Mouse (Mus musculus) hindbrain, embryonic 10.5 days (tissue): ENCODE results near the gene Snx6. TPM values are rescaled to one million over a fixed set of nuclear protein-coding genes. Genes with fewer than 3 reads are reported as not detected.
"Not testable (repeated sequence)": the region's sequence is repeated elsewhere in the genome, so short reads cannot be mapped to it uniquely, and the experiment has no call there.

Experiments used
- DNase-seq: peaks from one replicate; pipeline ENCODE4 v3.0.0-alpha.2; 2017; ENCODE audit warnings: low spot score
- H3K27ac ChIP-seq: fragments of 300-500 bp; sonication (generic); 2 replicates; pipeline ENCODE4 v1.5.1; 2016; ENCODE audit warnings: mild to moderate bottlenecking, moderate library complexity
- H3K27me3 ChIP-seq: fragments of 300-500 bp; sonication (generic); 2 replicates; pipeline ENCODE4 v1.6.1; 2016; ENCODE audit warnings: mild to moderate bottlenecking; ENCODE audit not compliant: poor library complexity, insufficient read depth, severe bottlenecking
- H3K36me3 ChIP-seq: fragments of 300-500 bp; sonication (generic); 2 replicates; pipeline ENCODE4 v1.6.1; 2016; ENCODE audit warnings: mild to moderate bottlenecking, moderate library complexity
- H3K4me1 ChIP-seq: fragments of 300-500 bp; sonication (generic); replicated peaks from 2 replicates; pipeline ENCODE4 v1.6.1; 2016; ENCODE audit warnings: mild to moderate bottlenecking
- H3K4me3 ChIP-seq: fragments of 300-500 bp; sonication (generic); 2 replicates; pipeline ENCODE4 v1.5.1; 2016; ENCODE audit warnings: mild to moderate bottlenecking, moderate library complexity
- H3K9me3 ChIP-seq: fragments of 300-500 bp; sonication (generic); 2 replicates; pipeline ENCODE4 v1.6.1; 2016; ENCODE audit warnings: mild to moderate bottlenecking, moderate library complexity
- WGBS: fragments of 180-500 bp; shearing (Covaris S2); methylation state at CpG from one replicate; pipeline ENCODE4 v1.1.7; 2016; 5-methylcytosine and 5-hydroxymethylcytosine counted together
- polyA plus RNA-seq: library from polyadenylated mRNA; unstranded; fragments of >200 nt; fragmentation: Nextera tagmentation; extraction: Ambion mirVana; gene quantifications from 2 replicates; pipeline ENCODE4 v1.2.1, GENCODE M21; 2016

Gene Snx6
- polyA plus RNA-seq, 1 experiment from 2014 or later, result 182 TPM

DNA sequence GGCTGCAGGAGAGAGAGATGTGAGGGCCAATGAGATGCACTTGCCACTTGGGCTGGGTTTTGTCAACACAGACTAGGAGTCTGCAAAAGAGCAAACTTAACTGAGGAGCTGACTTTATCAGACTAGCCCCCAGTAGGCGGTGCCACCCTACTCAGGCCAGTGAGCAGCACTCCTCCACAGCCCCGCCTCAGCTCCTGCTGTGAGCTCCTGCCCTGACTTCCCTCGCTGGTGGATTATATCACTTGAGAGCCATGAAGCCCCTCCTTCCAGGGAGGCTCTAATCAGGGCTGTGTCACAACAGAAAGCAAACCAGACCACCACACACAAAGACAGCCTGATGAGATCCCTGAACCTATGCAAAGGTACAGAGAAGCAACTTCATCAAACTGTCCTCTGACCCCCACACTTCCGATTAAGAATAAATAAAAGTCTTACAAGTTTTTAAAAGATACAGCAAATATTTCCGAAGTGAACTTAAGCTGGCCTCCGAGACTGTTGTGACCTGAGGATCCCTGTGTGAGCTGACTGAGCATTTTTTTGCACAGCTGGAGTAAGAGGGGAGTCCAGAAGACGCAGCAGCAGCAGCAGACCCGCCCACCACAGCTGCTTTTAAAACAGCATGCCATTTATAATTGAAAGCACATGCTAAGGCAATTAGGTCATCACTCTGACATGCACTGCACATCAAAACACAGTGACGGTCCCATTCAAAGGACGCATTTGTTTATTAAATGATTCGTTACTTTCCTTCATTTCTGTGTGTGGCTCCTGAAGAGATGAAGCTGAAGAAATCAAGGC, 6.0 kb downstream of the Snx6 start:
- Histone ChIP-seq H3K36me3 (peaks cover 48% of the 10 kb centered on the region), H3K4me1 (peaks cover 40% of the 10 kb centered on the region), H3K9me3 (no peaks in the 10 kb centered on the region), H3K27me3 (no peaks in the 10 kb centered on the region), H3K27ac (0 out of 2 replicates have a peak overlapping the region, but pooled peaks have one; percentile 40), H3K4me3 (peak overlapping the region; percentile 25; the same call in 1 of the 2 replicates)
- peak; percentile 37 for DNase-seq
- WGBS, result 22% methylated on average over 11 of the region's 11 CpGs

DNA sequence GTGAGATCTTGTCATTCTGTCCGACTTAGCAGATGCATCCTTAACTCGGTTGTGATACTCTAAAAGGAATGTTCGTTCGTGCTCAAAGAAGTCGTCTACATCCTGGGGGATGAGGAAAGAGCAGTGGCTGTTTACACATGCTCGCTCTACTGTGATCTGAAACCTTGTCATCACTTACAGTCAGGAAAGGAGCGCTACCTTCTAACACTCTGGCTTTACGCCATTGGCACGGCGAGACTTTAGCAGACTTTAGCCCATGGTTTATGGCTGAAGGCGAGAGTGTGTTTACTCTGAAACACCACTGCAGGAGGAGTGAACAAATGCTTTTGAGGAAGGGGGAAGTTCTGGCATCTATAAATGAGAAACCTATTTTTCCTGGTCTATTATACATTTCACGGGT, 31.9 kb downstream of the Snx6 start:
- no peak for DNase-seq
- no peaks in the 10 kb centered on the region for H3K9me3 ChIP-seq
- no peak overlapping the region for H3K27ac ChIP-seq
- H3K27me3 ChIP-seq, result no peaks in the 10 kb centered on the region
- 94% methylated on average over 12 of the region's 12 CpGs for WGBS
- no peaks in the 10 kb centered on the region for H3K4me1 ChIP-seq
- peaks cover 96% of the 10 kb centered on the region for H3K36me3 ChIP-seq
- no peak overlapping the region for H3K4me3 ChIP-seq

DNA sequence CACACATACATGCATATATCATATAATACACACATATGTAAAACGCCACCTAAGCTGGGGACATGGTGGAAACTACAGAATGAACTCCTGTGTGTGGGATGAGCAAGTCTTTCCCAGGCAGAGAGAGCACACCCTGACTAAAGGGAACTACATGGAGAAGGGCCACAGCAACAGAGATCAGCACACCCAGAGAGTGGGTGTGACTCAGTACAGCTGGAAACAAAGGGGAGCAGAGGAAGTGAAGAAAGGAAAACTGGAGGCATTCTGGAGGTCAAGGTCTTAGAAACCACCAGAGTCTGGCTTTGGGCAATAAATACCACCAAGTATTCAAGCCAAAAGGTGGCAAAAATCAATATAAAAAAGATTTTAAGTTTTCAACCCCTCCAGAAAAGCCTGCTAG, 34.8 kb downstream of the Snx6 start:
- DNase-seq, result no peak
- Histone ChIP-seq H3K9me3 (no peaks in the 10 kb centered on the region), H3K4me3 (no peak overlapping the region), H3K4me1 (no peaks in the 10 kb centered on the region), H3K36me3 (peaks cover 96% of the 10 kb centered on the region), H3K27me3 (no peaks in the 10 kb centered on the region), H3K27ac (no peak overlapping the region)
- 96% methylated on average over 1 of the region's 1 CpGs for WGBS

DNA sequence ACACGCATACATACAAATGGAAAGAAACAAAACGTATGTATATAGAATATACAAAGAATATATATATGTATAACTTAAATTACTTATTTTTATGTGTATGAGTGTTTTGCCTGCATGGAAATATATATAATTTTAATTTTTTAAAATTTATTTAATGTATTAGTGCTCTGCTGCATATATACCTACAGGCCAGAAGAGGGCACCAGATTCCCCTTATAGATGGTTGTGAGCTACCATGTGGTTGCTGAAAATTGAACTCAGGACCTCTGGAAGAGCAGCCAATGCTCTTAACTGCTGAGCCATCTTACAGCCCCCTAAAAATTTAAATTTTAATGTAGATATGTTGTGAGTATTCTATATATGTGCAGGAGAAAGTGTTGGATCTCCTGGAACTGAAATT, 36.7 kb downstream of the Snx6 start:
- Histone ChIP-seq H3K27me3 (no peaks in the 10 kb centered on the region), H3K27ac (no peak overlapping the region), H3K4me3 (no peak overlapping the region), H3K4me1 (no peaks in the 10 kb centered on the region), H3K9me3 (no peaks in the 10 kb centered on the region), H3K36me3 (peaks cover 96% of the 10 kb centered on the region)
- DNase-seq, result no peak
- WGBS, result 96% methylated on average over 2 of the region's 2 CpGs

DNA sequence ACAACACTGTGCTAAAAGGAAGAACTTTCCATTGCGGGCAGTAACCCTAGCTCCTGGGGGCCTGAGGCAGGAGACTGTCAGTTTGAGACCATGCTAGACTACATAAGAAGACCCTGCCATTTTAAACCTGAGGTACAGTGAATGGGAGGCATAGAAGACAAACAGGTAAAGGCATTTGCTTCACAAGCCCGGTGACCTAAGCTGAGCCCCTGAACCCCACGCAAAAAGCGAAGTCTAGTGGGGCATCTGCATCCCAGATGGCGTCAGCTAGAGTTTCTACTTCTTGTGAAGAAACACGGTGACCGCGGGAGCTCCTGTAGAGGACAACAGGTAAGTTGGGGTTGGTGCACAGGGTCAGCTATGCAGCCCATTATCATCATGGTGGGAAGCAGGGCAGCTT, 46.9 kb downstream of the Snx6 start:
- Histone ChIP-seq H3K27me3 (no peaks in the 10 kb centered on the region), H3K36me3 (peaks cover 83% of the 10 kb centered on the region)
- 94% methylated on average over 8 of the region's 8 CpGs for WGBS

DNA sequence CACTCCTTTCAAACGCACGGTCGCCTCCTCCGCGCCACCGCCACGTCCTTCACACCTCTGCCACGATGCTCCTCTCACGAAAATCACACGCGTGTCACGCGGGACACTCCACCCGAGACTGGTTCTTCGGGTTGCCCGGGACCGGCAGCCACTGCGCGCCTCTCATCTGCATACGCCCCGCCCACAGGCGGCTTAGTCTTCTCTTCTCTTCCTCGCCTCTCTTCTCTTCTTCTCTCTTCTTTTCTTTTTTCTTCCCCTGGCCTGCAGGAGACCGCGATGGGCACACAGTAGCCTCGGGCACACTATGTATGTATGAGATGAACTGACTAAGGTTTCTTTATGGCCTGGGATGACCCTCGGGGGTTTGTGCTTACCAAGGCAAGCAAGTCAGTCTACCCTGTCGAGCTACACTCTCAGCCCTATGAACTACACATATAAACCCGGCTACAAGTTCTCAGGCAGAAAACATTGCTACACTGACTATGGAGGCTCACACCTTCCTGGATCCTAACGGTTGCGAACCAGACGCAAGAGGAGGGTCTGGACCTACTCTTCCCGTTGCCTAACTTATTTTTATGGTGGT, 56.8 kb downstream of the Snx6 start:
- not testable (repeated sequence) for DNase-seq, H3K27me3 ChIP-seq, H3K4me1 ChIP-seq, H3K9me3 ChIP-seq, H3K36me3 ChIP-seq
- peak overlapping the region; percentile 34; the same call in 1 of the 2 replicates for H3K4me3 ChIP-seq
- H3K27ac ChIP-seq, result peak overlapping the region; percentile 80; the same call in 1 of the 2 replicates
- under 1% methylated on average over 13 of the region's 33 CpGs for WGBS

More for the DNA sequence above, 46.9 kb downstream of the Snx6 start:
- H3K4me1 ChIP-seq, result no peaks in the 10 kb centered on the region
- DNase-seq, result no peak
- no peak overlapping the region for H3K4me3 ChIP-seq
- H3K27ac ChIP-seq, result no peak overlapping the region
- H3K9me3 ChIP-seq, result no peaks in the 10 kb centered on the region

DNA sequence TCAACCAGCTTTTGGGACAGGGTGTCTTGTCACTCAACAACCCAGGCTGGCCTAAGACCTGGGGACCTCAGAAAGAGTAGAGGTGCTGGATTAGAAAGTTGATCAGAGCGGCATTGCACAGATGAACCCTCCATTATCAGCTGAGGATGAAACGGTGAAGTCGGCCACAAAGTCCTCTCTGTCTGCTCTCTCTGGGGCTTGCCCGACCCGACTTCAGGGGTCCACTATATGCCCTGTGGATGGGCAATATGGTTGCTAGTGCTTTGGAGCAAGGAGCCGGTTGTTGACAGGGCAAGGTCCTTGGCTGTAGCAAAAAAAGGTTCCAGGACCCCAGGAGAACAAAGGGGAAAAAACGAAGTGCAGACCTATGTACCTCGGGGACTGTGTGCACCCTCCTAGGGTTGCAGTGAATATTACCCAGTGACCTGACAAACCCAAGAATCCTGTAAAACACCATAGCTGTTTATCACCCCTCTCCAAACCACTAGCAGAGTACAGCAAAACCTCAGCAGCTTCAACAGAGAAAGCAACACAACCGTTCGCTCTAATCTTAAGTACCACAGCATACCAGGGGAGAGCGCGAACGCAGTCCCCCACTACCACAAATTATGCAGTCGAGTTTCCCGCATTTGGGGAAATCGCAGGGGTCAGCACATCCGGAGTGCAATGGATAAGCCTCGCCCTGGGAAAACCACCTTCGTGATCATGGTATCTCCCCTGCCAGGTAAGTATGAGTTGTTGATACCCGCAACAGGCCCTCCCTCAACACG, 57.4 kb downstream of the Snx6 start:
- H3K27ac ChIP-seq, H3K27me3 ChIP-seq, H3K4me1 ChIP-seq, H3K4me3 ChIP-seq, H3K36me3 ChIP-seq, DNase-seq, H3K9me3 ChIP-seq: not testable (repeated sequence)
- WGBS, result no CpG with 5 or more reads among the region's 21 CpGs

DNA sequence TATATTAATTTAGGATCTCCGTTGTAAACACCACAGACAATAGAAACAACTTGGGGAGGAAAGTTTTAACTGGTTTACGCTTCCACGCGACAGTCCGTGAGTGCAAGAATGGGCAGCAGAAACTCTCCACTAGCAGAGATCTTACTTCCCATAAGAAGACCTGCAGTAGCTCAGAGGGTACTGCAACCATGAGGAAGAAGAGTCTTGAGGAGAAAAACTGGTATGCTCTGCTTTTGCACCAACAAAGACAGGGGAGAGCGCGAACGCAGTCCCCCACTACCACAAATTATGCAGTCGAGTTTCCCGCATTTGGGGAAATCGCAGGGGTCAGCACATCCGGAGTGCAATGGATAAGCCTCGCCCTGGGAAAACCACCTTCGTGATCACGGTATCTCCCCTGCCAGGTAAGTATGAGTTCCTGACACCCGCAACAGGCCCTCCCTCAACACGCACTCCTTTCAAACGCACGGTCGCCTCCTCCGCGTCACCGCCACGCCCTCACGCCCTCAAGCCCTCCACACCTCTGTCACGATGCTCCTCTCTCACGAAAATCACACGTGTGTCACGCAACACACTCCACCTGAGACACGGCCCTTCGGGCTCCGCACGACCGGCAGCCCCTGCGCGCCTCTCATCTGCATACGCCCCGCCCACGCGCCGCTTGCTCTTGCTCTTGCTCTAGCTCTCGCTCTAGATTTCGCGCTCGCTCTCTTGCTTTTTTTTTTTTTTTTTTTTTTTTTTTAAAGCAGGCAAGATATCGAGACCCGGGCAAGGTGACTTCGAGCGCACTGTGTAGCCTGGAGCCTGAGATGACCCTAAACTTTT, 61.0 kb downstream of the Snx6 start:
- DNase-seq, H3K4me3 ChIP-seq, H3K27me3 ChIP-seq, H3K4me1 ChIP-seq, H3K36me3 ChIP-seq, H3K9me3 ChIP-seq: not testable (repeated sequence)
- peak overlapping the region; percentile 73; the same call in 1 of the 2 replicates for H3K27ac ChIP-seq
- 2% methylated on average over 14 of the region's 49 CpGs for WGBS

DNA sequence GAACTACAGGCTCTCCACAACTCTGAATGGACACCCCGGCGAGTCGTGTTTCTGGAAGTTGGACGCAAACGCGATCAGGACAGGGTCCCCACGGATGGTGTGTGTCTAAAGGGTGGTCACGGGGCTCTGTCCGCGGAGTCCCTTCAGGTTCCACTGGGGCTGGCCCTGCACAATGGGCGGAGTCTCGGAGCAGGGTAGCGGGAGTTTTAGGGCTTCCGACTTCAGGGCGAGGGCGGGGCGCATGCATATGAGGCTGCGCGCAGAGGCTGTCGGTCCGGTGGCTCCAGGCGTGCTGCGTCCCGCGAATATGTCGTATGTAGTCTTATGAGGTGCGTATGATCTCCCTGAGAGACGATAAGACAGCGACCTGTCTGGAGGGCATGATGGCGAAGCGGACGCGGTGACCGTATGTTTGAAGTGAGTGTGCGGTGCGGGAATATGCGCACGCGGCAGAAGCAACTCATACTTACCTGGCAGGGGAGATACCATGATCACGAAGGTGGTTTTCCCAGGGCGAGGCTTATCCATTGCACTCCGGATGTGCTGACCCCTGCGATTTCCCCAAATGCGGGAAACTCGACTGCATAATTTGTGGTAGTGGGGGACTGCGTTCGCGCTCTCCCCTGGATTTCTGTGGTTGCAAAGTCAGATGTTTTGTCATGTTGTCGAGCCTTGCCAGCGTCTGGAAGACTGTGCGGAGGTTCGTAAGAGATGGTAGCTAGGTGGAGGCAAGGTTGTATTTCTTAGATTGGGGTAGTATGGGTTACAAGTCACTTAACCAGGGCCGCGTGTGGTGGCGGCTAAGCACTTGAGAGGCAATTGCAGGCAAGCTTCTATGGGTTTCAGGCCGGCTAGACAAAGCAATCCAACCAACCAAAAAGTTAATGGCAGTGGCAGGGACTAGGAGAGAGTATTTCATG, 66.1 kb downstream of the Snx6 start:
- H3K36me3 ChIP-seq, H3K27me3 ChIP-seq, H3K9me3 ChIP-seq, H3K27ac ChIP-seq, H3K4me3 ChIP-seq, DNase-seq, H3K4me1 ChIP-seq: not testable (repeated sequence)
- WGBS, result no CpG with 5 or more reads among the region's 56 CpGs

DNA sequence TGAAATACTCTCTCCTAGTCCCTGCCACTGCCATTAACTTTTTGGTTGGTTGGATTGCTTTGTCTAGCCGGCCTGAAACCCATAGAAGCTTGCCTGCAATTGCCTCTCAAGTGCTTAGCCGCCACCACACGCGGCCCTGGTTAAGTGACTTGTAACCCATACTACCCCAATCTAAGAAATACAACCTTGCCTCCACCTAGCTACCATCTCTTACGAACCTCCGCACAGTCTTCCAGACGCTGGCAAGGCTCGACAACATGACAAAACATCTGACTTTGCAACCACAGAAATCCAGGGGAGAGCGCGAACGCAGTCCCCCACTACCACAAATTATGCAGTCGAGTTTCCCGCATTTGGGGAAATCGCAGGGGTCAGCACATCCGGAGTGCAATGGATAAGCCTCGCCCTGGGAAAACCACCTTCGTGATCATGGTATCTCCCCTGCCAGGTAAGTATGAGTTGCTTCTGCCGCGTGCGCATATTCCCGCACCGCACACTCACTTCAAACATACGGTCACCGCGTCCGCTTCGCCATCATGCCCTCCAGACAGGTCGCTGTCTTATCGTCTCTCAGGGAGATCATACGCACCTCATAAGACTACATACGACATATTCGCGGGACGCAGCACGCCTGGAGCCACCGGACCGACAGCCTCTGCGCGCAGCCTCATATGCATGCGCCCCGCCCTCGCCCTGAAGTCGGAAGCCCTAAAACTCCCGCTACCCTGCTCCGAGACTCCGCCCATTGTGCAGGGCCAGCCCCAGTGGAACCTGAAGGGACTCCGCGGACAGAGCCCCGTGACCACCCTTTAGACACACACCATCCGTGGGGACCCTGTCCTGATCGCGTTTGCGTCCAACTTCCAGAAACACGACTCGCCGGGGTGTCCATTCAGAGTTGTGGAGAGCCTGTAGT, 76.4 kb downstream of the Snx6 start:
- not testable (repeated sequence) for H3K9me3 ChIP-seq, H3K27me3 ChIP-seq, H3K4me3 ChIP-seq, H3K36me3 ChIP-seq, H3K27ac ChIP-seq, DNase-seq, H3K4me1 ChIP-seq
- no CpG with 5 or more reads among the region's 56 CpGs for WGBS

DNA sequence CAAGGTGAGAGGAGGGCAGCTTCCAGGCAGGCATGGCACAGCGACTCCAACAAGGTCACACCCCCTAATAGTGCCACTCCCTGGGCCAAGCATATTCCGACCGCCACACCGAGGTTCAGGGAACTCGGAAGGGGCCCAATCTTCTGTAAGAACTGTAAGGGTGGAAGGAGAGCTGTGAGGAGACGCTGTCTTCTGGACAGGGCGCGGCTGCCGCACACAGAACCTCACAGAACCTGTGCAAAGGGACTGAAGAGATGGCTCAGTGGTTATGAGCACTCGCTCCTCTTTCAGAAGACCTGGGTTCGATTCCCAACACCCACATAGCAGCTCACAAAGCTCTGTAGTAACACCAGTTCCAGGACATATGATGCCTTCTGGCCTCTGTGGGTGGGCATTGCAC, 78.0 kb downstream of the Snx6 start:
- DNase-seq, result not testable (repeated sequence)
- 75% methylated on average over 7 of the region's 11 CpGs for whole genome bisulfite sequencing

More for the DNA sequence above, 78.0 kb downstream of the Snx6 start:
- not testable (repeated sequence) for H3K4me1 ChIP-seq, H3K36me3 ChIP-seq, H3K4me3 ChIP-seq, H3K27me3 ChIP-seq, H3K27ac ChIP-seq, H3K9me3 ChIP-seq
